Mouse (Mus musculus) liver, postnatal 0 days (tissue): Measurements from ENCODE around the gene Kalrn.

ENCODE experiments used
- CTCF ChIP-seq: sonication (generic); IDR thresholded peaks from 2 replicates; pipeline ENCODE4 v1.5.1; 2016; ENCODE audit warnings: antibody characterized with exemption, low read depth
- EP300 ChIP-seq: IDR thresholded peaks from 2 replicates; pipeline ENCODE4 v1.6.1; 2016; ENCODE audit warnings: antibody characterized with exemption, low read depth, mild to moderate bottlenecking

- TF ChIP-seq CTCF: peak; percentile 68
- no peak for TF ChIP-seq EP300
Observed at GRCm38 (mm10) chr16:33999388-33999787, 573.9 kb downstream of the Kalrn start.
